Comparison of ENCODE assay signal across 22 mouse cellular contexts in genomic region chrX:104015048-104015447, GRCm38 (mm10). TPM values are rescaled to one million over a fixed set of nuclear protein-coding genes. Genes with fewer than 3 reads are reported as not detected.
DNase-seq lines count a peak whose midpoint lies in the region; ATAC-seq and TF ChIP-seq lines count a peak whose summit lies in the region.
"Had no signal": no experiment of that assay in that cellular context is flagged by ENCODE, and none has a peak within 500 bp of the region (broad histone marks: within the 10 kb centered on the region; RNA-seq: fewer than 3 reads in every experiment).

No protein-coding gene starts in this region.

- no peak for TF ChIP-seq CTCF in stomach, postnatal 0 days (IDR thresholded peaks at IDR 0.05; ENCODE audit: low read depth)

- no peak overlapping the region for H3K27ac ChIP-seq in embryonic facial prominence, embryonic 14.5 days (replicated peaks; ENCODE audit: low read depth, low read length)
- H3K27ac ChIP-seq in embryonic facial prominence, embryonic 10.5 days (replicated peaks), result no peak overlapping the region
- H3K27ac ChIP-seq in lung, embryonic 16.5 days (ENCODE audit: low read length), result peak overlapping the region; percentile 82
- H3K27ac ChIP-seq in stomach, postnatal 0 days (replicated peaks), result no peak overlapping the region
- H3K27ac ChIP-seq: embryonic facial prominence, embryonic 13.5 days; forebrain, embryonic 15.5 days; heart, embryonic 13.5 days; hindbrain, embryonic 12.5 days had no signal

- ATAC-seq in embryonic facial prominence, embryonic 14.5 days (ENCODE audit: low read depth), result no peak
- ATAC-seq in lung, embryonic 16.5 days (ENCODE audit: low read depth), result peak; percentile 87
- ATAC-seq in stomach, postnatal 0 days (ENCODE audit: low FRiP score, low TSS enrichment), result peak; percentile 67
- ATAC-seq: CD4-positive, CD25-positive, alpha-beta regulatory T cell, adult 4 months; forebrain, embryonic 15.5 days had no signal

- H3K4me1 ChIP-seq in embryonic facial prominence, embryonic 14.5 days (ENCODE audit: control insufficient read depth, insufficient read depth, low read length), result no peaks in the 10 kb centered on the region
- peaks cover 3% of the 10 kb centered on the region; the same call in 1 of the 2 replicates for H3K4me1 ChIP-seq in embryonic facial prominence, embryonic 10.5 days
- H3K4me1 ChIP-seq in lung, embryonic 16.5 days (replicated peaks; ENCODE audit: control insufficient read depth, insufficient read depth, low read length), result 0 out of 2 replicates have a peak, but pooled peaks cover 3% of the 10 kb centered on the region
- no peaks in the 10 kb centered on the region for H3K4me1 ChIP-seq in stomach, postnatal 0 days (replicated peaks; ENCODE audit: control insufficient read depth, insufficient read depth)
- H3K4me1 ChIP-seq: embryonic facial prominence, embryonic 13.5 days; forebrain, embryonic 15.5 days; heart, embryonic 13.5 days; hindbrain, embryonic 12.5 days had no signal

- DNase-seq in embryonic facial prominence, embryonic 14.5 days (ENCODE audit: low spot score), result peak; percentile 5
- no peak for DNase-seq in embryonic facial prominence, embryonic 10.5 days (ENCODE audit: low spot score)
- DNase-seq in lung, postnatal 14 days, result no peak
- peak; percentile 57 for DNase-seq in lung, postnatal 36 days
- no peak for DNase-seq in stomach, postnatal 0 days (ENCODE audit: low spot score)
- DNase-seq in heart, postnatal 4 days, result no peak
- DNase-seq in Muller cell, postnatal 12 days (ENCODE audit: inconsistent ontology term), result no peak
- DNase-seq: adrenal gland, postnatal 10 days; B cell, adult 2 months; cerebellum, adult 11 months; cerebellum, adult 8-10 months; cerebellum, postnatal 25 days; gastrocnemius, postnatal 36 days; heart, adult 11 months; heart, postnatal 36 days had no signal

- H3K4me3 ChIP-seq in embryonic facial prominence, embryonic 14.5 days (ENCODE audit: low read depth, low read length), result no peak overlapping the region
- H3K4me3 ChIP-seq in embryonic facial prominence, embryonic 10.5 days, result no peak overlapping the region
- no peak overlapping the region for H3K4me3 ChIP-seq in lung, embryonic 16.5 days (ENCODE audit: low read length)
- H3K4me3 ChIP-seq in stomach, postnatal 0 days (ENCODE audit: low read depth, low read length), result no peak overlapping the region
- H3K4me3 ChIP-seq: embryonic facial prominence, embryonic 13.5 days; forebrain, embryonic 15.5 days; heart, embryonic 13.5 days; hindbrain, embryonic 12.5 days had no signal

- peaks cover 6% of the 10 kb centered on the region; the same call in 1 of the 2 replicates for H3K27me3 ChIP-seq in embryonic facial prominence, embryonic 14.5 days (replicated peaks; ENCODE audit: control insufficient read depth, insufficient read depth, low read length)
- peaks cover 99% of the 10 kb centered on the region for H3K27me3 ChIP-seq in embryonic facial prominence, embryonic 10.5 days (replicated peaks; ENCODE audit: low read depth, poor library complexity, severe bottlenecking)
- no peaks in the 10 kb centered on the region for H3K27me3 ChIP-seq in lung, embryonic 16.5 days (ENCODE audit: control insufficient read depth, insufficient read depth, low read depth, low read length)
- H3K27me3 ChIP-seq in stomach, postnatal 0 days (ENCODE audit: control insufficient read depth, insufficient read depth, low read length), result no peaks in the 10 kb centered on the region
- H3K27me3 ChIP-seq: forebrain, embryonic 15.5 days had no signal

- TF ChIP-seq EP300 in stomach, postnatal 0 days (optimal IDR thresholded peaks at IDR 0.05), result no peak

- H3K9me3 ChIP-seq in embryonic facial prominence, embryonic 14.5 days (ENCODE audit: control insufficient read depth, low read length), result no peaks in the 10 kb centered on the region
- H3K9me3 ChIP-seq in embryonic facial prominence, embryonic 10.5 days, result no peaks in the 10 kb centered on the region
- no peaks in the 10 kb centered on the region for H3K9me3 ChIP-seq in lung, embryonic 16.5 days (ENCODE audit: control insufficient read depth, low read length)
- no peaks in the 10 kb centered on the region for H3K9me3 ChIP-seq in stomach, postnatal 0 days (ENCODE audit: control insufficient read depth, low read length)
- H3K9me3 ChIP-seq: embryonic facial prominence, embryonic 13.5 days; forebrain, embryonic 15.5 days; G1E; heart, embryonic 13.5 days; hindbrain, embryonic 12.5 days had no signal

- no peaks in the 10 kb centered on the region for H3K36me3 ChIP-seq in embryonic facial prominence, embryonic 14.5 days (ENCODE audit: control insufficient read depth, insufficient read depth, low read length)
- H3K36me3 ChIP-seq in embryonic facial prominence, embryonic 10.5 days (replicated peaks), result no peaks in the 10 kb centered on the region
- no peaks in the 10 kb centered on the region for H3K36me3 ChIP-seq in lung, embryonic 16.5 days (ENCODE audit: control insufficient read depth, insufficient read depth, low read length)
- no peaks in the 10 kb centered on the region for H3K36me3 ChIP-seq in stomach, postnatal 0 days (ENCODE audit: control insufficient read depth, insufficient read depth, low read length)
- H3K36me3 ChIP-seq: embryonic facial prominence, embryonic 13.5 days; forebrain, embryonic 15.5 days; G1E; heart, embryonic 13.5 days; hindbrain, embryonic 12.5 days had no signal

- WGBS in embryonic facial prominence, embryonic 14.5 days, result 87% methylated on average over 4 of the region's 4 CpGs
- WGBS in embryonic facial prominence, embryonic 10.5 days, result 84% methylated on average over 4 of the region's 4 CpGs
- WGBS in lung, embryonic 16.5 days, result 64% methylated on average over 4 of the region's 4 CpGs
- 61% methylated on average over 4 of the region's 4 CpGs for WGBS in stomach, postnatal 0 days

- H3K4me2 ChIP-seq in embryonic facial prominence, embryonic 14.5 days (ENCODE audit: low read depth, low read length), result no peak overlapping the region
- H3K4me2 ChIP-seq in lung, embryonic 16.5 days (ENCODE audit: low read depth, low read length), result no peak overlapping the region
- no peak overlapping the region for H3K4me2 ChIP-seq in stomach, postnatal 0 days (replicated peaks; ENCODE audit: low read depth)
- H3K4me2 ChIP-seq: embryonic facial prominence, embryonic 13.5 days; forebrain, embryonic 15.5 days; heart, embryonic 13.5 days; hindbrain, embryonic 12.5 days had no signal

- no peak overlapping the region for H3K9ac ChIP-seq in embryonic facial prominence, embryonic 14.5 days (ENCODE audit: low read depth, low read length)
- no peak overlapping the region for H3K9ac ChIP-seq in lung, embryonic 16.5 days (ENCODE audit: low read length)
- no peak overlapping the region for H3K9ac ChIP-seq in stomach, postnatal 0 days (ENCODE audit: low read length)
- H3K9ac ChIP-seq: embryonic facial prominence, embryonic 13.5 days; forebrain, embryonic 15.5 days; heart, embryonic 13.5 days; hindbrain, embryonic 12.5 days had no signal

RNA-seq across cellular contexts. Expression of gene Rlim, which starts 34.0 kb away (rescaled TPM):
- 30.6 and 34.7 TPM in 2 replicates for polyA plus RNA-seq in embryonic facial prominence, embryonic 14.5 days (2014; fragmentation: Nextera tagmentation; extraction: Ambion mirVana)
- 43.0 and 43.4 TPM in 2 replicates for polyA plus RNA-seq in embryonic facial prominence, embryonic 10.5 days (2016; fragmentation: Nextera tagmentation; extraction: Ambion mirVana)
- 48.1 and 50.4 TPM in 2 replicates for polyA plus RNA-seq in lung, embryonic 16.5 days (2015; fragmentation: Nextera tagmentation; extraction: Ambion mirVana)
- polyA plus RNA-seq in stomach, postnatal 0 days (2015; fragmentation: Nextera tagmentation; extraction: Ambion mirVana), result 11.6 and 12.4 TPM in 2 replicates
- total RNA-seq in heart, postnatal 4 days (2021), result 10 to 100 TPM; 46.3 to 50.0 TPM

Comparison
In these comparisons a context has a peak if more than half of its experiments do, and no peak if none do; other contexts are left out.
1. DNase-seq: peak in embryonic facial prominence, embryonic 14.5 days (single experiment) and lung, postnatal 36 days (single experiment); none in embryonic facial prominence, embryonic 10.5 days (single experiment), lung, postnatal 14 days (single experiment), stomach, postnatal 0 days (single experiment), heart, postnatal 4 days (single experiment) and Muller cell, postnatal 12 days (single experiment).